Mouse (Mus musculus) intestine, postnatal 0 days (tissue): ENCODE data around the gene Chst15. TPM values are rescaled to one million over a fixed set of nuclear protein-coding genes. Genes with fewer than 3 reads are reported as not detected.

ENCODE experiments used
- ATAC-seq: fragments of 200-750 bp; cut with Nextera tagmentation; 2 replicates; pipeline ENCODE4 v1.8.0; 2017; ENCODE audit warnings: mild to moderate bottlenecking, moderate TSS enrichment, moderate library complexity
- H3K27ac ChIP-seq: fragments of 300-500 bp; sonication (generic); 2 replicates; pipeline ENCODE4 v1.5.1; 2014; ENCODE audit warnings: mild to moderate bottlenecking, low read depth, low read length, moderate library complexity
- H3K27me3 ChIP-seq: fragments of 300-500 bp; sonication (generic); replicated peaks from 2 replicates; pipeline ENCODE4 v1.6.1; 2014; ENCODE audit warnings: low read length, mixed read lengths; ENCODE audit not compliant: control insufficient read depth, insufficient read depth
- H3K36me3 ChIP-seq: fragments of 300-500 bp; sonication (generic); 2 replicates; pipeline ENCODE4 v1.6.1; 2014; ENCODE audit warnings: mild to moderate bottlenecking, moderate library complexity; ENCODE audit not compliant: control insufficient read depth, insufficient read depth
- H3K4me1 ChIP-seq: fragments of 300-500 bp; sonication (generic); replicated peaks from 2 replicates; pipeline ENCODE4 v1.6.1; 2014; ENCODE audit warnings: antibody characterized with exemption, low read length, mixed read lengths; ENCODE audit not compliant: control insufficient read depth, insufficient read depth
- H3K4me2 ChIP-seq: fragments of 300-500 bp; sonication (generic); replicated peaks from 2 replicates; pipeline ENCODE4 v1.6.1; 2014; ENCODE audit warnings: low read depth, mild to moderate bottlenecking, moderate library complexity
- H3K4me3 ChIP-seq: fragments of 300-500 bp; sonication (generic); 2 replicates; pipeline ENCODE4 v1.5.1; 2014; ENCODE audit warnings: low read depth, low read length
- H3K9ac ChIP-seq: fragments of 300-500 bp; sonication (generic); 2 replicates; pipeline ENCODE4 v1.6.1; 2014; ENCODE audit warnings: mild to moderate bottlenecking, low read depth, low read length
- H3K9me3 ChIP-seq: fragments of 300-500 bp; sonication (generic); 2 replicates; pipeline ENCODE4 v1.6.1; 2016; ENCODE audit warnings: mixed run types; ENCODE audit not compliant: control insufficient read depth
- CTCF ChIP-seq: sonication (generic); IDR thresholded peaks from 2 replicates; pipeline ENCODE4 v1.5.1; 2016; ENCODE audit warnings: low read depth, mild to moderate bottlenecking, control low read depth, antibody characterized with exemption, moderate library complexity
- WGBS: fragments of 180-500 bp; shearing (Covaris S2); extraction: QIAGEN DNeasy Blood & Tissue Kit; methylation state at CpG from one replicate; pipeline ENCODE4 v1.1.7; 2014; 5-methylcytosine and 5-hydroxymethylcytosine counted together
- polyA plus RNA-seq: library from polyadenylated mRNA; unstranded; fragments of >200 nt; fragmentation: Nextera tagmentation; extraction: Ambion mirVana; gene quantifications from 2 replicates; pipeline ENCODE4 v1.2.1, GENCODE M21; 2015

Gene Chst15
- polyA plus RNA-seq, 1 experiment from 2014 or later = 7.9 TPM

DNA sequence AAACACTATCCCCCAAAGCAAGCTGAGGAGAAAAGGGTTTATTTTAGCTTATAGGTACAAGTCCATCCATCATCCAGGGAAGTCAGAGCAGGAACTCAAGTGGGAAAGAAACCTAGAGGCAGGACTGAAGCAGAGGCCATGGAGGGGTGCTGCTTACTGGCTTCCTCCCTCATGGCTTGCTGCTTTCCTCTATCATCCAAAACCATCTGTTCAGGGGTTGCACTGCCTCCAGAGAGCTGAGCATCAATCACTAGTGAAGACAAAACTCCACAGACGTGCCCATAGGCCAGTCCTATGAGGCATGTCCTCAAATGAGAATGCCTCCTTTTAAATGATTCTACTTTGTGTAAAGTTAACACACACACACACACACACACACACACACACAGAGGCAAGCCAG, 13.2 kb upstream of the Chst15 start:
- Histone ChIP-seq H3K9me3 (no peaks in the 10 kb centered on the region), H3K36me3 (no peaks in the 10 kb centered on the region), H3K27ac (no peak overlapping the region), H3K4me1 (no peaks in the 10 kb centered on the region), H3K4me2 (no peak overlapping the region), H3K4me3 (no peak overlapping the region), H3K27me3 (no peaks in the 10 kb centered on the region), H3K9ac (no peak overlapping the region)
- 63% methylated on average over 1 of the region's 1 CpGs for WGBS
- ATAC-seq = no peak
- no peak for TF ChIP-seq CTCF

DNA sequence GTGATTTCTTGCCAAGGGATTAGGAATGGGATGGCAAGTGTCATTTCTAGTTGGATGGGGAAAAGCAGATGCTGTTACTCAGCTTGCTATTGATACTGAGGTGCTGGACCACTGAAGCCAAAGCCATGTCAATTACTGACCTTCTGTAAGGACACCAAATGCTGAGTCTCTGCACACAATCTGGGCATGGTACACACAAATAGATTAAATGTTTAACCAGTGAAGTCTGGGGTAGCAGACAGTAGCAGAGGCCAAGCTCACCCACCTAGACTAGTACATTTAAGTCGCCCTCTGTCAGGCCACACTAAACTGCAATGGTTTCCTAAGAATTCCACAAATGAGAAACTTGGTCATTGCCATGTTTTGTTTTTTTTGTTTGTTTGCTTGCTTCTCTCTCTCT, 11.6 kb upstream of the Chst15 start:
- no peak overlapping the region for H3K9ac ChIP-seq
- H3K27me3 ChIP-seq = no peaks in the 10 kb centered on the region
- no peak overlapping the region for H3K4me3 ChIP-seq
- H3K4me1 ChIP-seq = peaks cover 4% of the 10 kb centered on the region
- 88% methylated on average over 1 of the region's 1 CpGs for WGBS
- no peak overlapping the region for H3K4me2 ChIP-seq
- H3K27ac ChIP-seq = no peak overlapping the region
- no peak for TF ChIP-seq CTCF
- H3K36me3 ChIP-seq = no peaks in the 10 kb centered on the region
- ATAC-seq = no peak
- H3K9me3 ChIP-seq = no peaks in the 10 kb centered on the region

DNA sequence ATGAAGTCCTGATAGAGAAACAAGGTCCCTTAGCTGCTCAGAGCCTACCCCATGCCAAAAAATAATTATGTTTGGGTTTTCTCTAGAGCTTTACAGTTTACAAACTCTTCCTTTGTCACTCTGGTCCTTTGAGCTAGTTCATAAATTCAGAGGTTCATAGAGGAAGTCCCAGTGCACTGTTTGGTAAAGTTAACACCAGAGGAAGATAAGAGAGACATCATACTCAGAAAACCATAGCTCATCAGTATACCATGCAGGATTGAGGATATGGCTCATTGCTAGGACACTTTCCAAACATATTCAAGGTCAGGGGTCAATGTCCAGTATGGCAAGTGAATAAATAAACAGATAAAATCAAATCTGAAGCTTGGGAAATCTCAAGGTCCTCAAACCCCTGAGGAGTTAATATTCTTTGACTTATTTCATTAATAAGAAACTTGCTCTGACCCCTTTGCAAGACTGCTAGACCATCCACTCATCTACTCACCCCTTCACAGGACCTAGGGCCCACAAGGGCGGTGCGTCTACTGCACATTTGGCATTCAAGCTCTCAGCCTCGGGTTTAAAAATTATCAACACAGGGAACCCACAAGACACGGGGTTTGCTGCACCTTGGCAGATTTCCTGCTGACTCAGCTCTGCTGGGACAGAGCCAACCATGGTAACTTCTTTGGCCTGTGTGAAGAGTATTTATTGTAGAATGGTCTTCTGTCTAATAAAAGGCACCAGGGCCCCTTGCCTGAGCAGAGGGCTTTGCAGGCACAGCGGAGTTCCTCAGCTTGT, 8.7 kb upstream of the Chst15 start:
- Histone ChIP-seq H3K4me3 (no peak overlapping the region), H3K4me2 (no peak overlapping the region), H3K9ac (no peak overlapping the region), H3K36me3 (no peaks in the 10 kb centered on the region), H3K4me1 (peaks cover 9% of the 10 kb centered on the region), H3K27me3 (no peaks in the 10 kb centered on the region), H3K9me3 (no peaks in the 10 kb centered on the region), H3K27ac (no peak overlapping the region)
- no peak for TF ChIP-seq CTCF
- no peak for ATAC-seq
- 32% methylated on average over 5 of the region's 5 CpGs for WGBS

DNA sequence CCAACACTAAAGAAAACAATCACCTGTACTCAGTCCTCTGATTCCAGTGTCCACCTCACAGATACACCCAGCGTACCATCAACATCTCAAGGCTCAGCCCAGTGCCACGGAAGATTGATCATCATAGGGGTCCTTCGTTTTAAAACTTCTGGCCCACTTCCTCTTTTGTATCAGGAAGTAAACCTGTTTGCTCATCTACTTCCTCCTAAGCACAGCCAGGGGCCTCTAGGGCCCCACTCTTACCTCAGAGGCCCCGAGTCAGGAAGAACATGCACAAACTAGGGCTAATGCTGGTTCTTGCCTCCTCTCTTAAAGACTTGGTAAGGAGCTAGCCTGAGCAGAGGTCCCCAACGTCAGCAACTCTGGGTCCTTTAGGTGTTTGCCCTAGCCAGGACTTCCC, 6.4 kb upstream of the Chst15 start:
- Histone ChIP-seq H3K4me3 (no peak overlapping the region), H3K27ac (no peak overlapping the region), H3K36me3 (no peaks in the 10 kb centered on the region), H3K4me1 (peaks cover 9% of the 10 kb centered on the region), H3K27me3 (no peaks in the 10 kb centered on the region), H3K9ac (no peak overlapping the region), H3K4me2 (no peak overlapping the region), H3K9me3 (no peaks in the 10 kb centered on the region)
- 0 out of 2 replicates have a peak, but pooled peaks have one; percentile 45 for ATAC-seq
- no peak for TF ChIP-seq CTCF
- 50% methylated on average over 5 of the region's 5 CpGs for WGBS

DNA sequence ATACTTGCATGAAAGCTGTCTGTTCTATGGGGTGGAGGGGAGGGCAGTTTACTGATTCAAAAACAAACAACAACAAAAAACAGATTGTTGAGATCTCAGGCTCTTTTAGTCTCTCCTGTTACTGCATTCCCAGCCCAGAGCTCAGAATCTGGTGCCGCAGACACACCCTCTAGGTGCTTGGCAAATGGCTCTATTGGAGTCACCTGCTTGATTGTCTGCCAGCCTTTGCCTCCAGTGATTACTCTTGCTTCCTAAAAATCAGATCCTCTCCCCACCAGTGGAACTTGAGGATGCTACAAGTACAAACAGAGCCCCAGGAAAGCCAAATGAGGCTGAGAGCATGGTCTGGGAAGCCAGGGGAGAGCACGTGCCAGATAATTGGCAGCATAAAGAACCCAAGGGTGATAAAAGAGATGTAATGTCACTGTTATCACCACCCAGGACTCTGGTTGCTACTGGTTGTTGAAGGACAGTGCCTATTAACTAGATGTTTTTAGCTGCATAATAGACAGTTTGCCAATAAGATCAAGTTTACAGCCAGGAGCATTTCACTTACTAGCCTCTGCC, 4.4 kb upstream of the Chst15 start:
- no peak for TF ChIP-seq CTCF

DNA sequence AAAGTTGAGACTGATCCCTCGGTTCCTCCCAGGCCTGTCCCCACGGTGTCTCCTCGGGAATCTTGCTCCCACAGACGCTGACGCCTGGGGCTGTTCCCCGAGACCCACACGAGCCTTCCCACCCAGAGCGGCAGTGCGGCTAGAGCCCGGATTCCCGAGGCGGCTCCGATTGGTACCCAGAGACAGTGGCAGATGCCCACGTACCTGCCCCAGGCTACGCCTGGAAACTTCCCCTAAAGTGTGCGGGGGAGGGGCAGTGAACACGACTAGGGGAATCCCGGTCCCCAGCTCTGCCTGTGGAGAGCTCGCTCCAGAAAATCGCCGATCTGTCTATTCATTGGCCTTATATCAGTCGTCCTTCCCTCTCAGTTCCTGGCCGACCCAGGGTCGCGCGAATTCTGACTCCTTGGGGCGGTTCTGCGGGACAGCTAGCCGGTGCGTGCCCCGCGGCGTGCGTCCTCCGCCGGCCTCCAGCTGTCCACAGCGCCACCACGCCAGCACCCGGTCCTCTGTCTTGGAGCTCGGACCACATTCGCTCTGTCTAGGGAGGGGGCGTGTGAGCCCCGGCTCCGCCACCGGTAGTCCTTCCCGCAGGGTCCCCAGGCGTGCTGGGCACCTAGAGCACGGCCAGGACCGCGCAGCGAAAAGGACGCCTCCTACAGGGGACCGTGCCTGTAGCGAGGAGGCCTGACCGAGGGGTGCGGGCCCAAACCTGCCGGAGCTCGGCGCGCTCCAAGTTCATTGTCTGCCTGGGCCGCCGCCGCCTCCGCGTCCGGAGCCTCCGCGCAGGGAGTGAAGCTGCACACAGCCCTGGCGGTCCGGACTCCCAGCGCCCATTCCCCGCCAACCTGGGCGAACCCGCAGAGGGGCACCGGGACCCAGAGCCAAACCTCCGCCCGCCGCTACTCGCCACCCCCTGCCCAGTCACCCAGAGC, 660 bp downstream of the Chst15 start:
- peaks cover 10% of the 10 kb centered on the region; the same call in 1 of the 2 replicates for H3K4me1 ChIP-seq
- peak; percentile 69 for TF ChIP-seq CTCF
- peak overlapping the region; percentile 89 for H3K4me3 ChIP-seq
- ATAC-seq = peak; percentile 63
- under 1% methylated on average over 76 of the region's 79 CpGs for WGBS
- H3K4me2 ChIP-seq = peak overlapping the region; percentile 96
- peak overlapping the region; percentile 92 for H3K27ac ChIP-seq
- peak overlapping the region; percentile 78 for H3K9ac ChIP-seq
- H3K9me3 ChIP-seq = no peaks in the 10 kb centered on the region
- no peaks in the 10 kb centered on the region; the same call in 1 of the 2 replicates for H3K36me3 ChIP-seq
- H3K27me3 ChIP-seq = no peaks in the 10 kb centered on the region

More for the DNA sequence above, 4.4 kb upstream of the Chst15 start:
- H3K4me2 ChIP-seq = no peak overlapping the region
- 68% methylated on average over 2 of the region's 2 CpGs for WGBS
- no peak for ATAC-seq
- no peaks in the 10 kb centered on the region for H3K36me3 ChIP-seq
- no peak overlapping the region for H3K4me3 ChIP-seq
- H3K4me1 ChIP-seq = peaks cover 9% of the 10 kb centered on the region
- H3K9ac ChIP-seq = no peak overlapping the region
- no peaks in the 10 kb centered on the region for H3K9me3 ChIP-seq
- H3K27ac ChIP-seq = no peak overlapping the region
- no peaks in the 10 kb centered on the region for H3K27me3 ChIP-seq
